Mouse (Mus musculus): ENCODE measurements around the gene B4galt3.
"Not testable (repeated sequence)": the region's sequence is repeated elsewhere in the genome, so short reads cannot be mapped to it uniquely, and the experiment has no call there.

The B4galt3 gene

GRCm38 (mm10) chr1:171240911-171241310 lies 29.2 kb upstream of the B4galt3 start:
- DNase-seq (ENCODE audit: low spot score): no peak

GRCm38 (mm10) chr1:171241952-171242351 lies 28.2 kb upstream of the B4galt3 start:
- DNase-seq (ENCODE audit: low spot score): not testable (repeated sequence)

DNA sequence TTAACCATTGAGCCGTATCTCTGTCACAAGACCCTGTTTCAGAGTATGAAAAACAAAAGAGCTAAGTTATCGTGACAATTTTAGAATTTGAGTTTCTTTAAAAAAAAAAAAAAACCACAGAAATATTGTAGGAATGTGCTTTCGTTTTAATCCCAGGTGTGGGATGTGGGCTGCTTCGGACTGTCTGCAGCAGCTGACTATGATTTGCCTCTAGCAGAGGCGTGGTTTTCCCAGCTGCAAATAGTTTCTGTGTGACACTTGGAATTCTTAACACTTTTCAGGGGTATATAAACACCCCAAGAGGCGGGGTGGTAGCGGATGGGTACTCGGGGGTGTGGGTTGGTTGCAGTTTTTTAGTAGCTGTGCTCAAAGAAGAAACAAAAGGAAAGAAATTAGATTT lies 24.8 kb upstream of the B4galt3 start:
- DNase-seq (ENCODE audit: low spot score): no peak

GRCm38 (mm10) chr1:171246709-171247452 lies 23.2 kb upstream of the B4galt3 start:
- DNase-seq (ENCODE audit: low spot score): peak; percentile 99

DNA sequence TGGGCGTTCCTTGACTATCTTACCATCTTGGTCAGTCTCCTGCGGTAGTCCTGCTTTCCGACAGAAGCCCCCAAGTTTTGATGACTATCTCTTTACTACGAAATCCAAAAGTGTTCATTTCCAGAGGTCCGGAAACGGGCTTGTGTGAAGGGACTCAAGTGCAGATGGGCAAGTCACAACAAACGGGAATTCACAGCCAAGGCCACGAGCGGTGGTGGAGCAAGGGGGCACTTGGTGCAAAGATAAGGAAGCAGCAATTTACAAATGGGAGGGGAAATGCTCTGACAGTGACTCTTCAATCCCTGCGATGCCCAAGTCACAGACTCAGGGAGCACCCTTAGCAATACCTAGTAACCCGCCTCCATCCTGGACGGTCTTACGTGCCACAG lies 22.7 kb upstream of the B4galt3 start:
- peak; percentile 67 for DNase-seq (ENCODE audit: low spot score)

GRCm38 (mm10) chr1:171247916-171248315 lies 22.2 kb upstream of the B4galt3 start:
- DNase-seq (ENCODE audit: low spot score): peak; percentile 18

GRCm38 (mm10) chr1:171248386-171249226 lies 21.5 kb upstream of the B4galt3 start:
- DNase-seq (ENCODE audit: low spot score): peak; percentile 44

DNA sequence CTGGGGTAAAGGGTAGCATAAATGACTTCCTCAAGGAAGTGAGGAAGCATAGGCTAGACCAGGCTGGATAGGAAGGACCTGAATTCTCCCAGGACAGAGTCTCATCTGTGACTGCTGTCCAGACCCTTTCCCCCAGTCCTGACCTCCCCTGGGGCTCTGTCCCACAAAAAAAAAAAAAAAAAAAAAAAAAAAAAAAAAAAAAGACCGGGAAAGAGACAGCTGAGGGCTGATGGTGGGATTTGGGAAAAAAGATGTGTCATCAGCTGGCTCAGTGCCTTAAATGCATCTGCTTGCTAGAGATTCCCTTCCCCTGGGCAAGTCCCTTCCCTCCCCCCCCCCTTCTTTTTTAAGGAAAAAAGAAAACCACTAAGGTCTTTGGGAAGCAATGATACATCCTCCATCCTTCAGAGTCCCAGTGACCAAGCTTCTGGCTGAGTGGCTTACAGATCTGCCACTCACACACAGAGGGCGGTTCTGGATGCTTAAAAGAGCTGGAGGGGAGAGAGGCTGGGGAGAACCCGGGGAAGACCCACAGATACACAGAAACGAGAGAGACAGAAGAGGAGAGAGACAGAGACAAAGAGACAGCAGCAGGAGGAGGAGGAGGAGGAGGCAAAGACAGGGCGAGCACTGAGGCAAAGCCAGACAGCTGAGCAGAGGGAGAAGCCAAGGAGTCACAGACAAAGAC lies 20.1 kb upstream of the B4galt3 start, which contains the start of gene Adamts4:
Adamts4 (plus strand) TSS at position 509 of the 688 bp plus-strand sequence.
- peak; percentile 86 for DNase-seq (ENCODE audit: low spot score)

DNA sequence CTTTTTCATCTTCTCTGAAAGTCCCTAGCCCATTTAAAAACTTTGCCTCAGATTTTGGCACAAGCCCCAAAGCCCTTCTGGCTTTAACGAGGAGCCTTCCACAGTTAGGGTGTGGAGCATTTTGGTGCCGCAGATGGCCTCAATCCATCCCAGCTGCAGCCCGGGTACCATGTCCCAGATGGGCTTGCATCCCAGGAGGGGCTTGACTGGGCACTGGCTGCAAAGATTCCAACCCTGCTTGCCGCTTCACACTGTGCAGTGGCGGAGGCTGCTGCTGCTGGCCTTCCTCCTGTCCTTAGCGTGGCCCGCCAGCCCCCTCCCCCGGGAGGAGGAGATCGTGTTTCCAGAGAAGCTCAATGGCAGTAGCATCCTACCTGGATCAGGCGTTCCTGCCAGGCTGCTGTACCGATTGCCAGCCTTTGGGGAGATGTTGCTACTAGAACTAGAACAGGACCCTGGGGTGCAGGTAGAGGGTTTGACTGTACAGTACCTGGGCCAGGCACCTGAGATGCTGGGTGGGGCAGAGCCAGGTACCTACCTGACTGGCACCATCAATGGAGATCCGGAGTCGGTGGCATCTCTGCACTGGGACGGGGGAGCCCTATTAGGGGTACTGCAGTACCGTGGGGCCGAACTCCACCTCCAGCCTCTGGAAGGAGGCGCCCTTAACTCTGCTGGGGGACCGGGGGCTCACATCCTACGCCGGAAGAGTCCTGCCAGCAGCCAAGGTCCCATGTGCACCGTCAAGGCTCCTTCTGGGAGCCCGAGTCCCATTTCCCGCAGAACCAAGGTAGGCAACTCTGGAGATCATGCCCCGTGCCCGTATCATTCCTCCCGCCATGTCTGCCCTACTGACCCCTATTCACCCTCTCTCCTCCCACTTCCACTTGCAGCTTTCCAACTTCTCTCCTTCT lies 19.2 kb upstream of the B4galt3 start, which contains the start of gene Ndufs2:
Ndufs2 (minus strand) TSS at position 709 of the 914 bp plus-strand sequence.
- peak; percentile 54 for DNase-seq (ENCODE audit: low spot score)

- peak; percentile 49 for DNase-seq (ENCODE audit: low spot score)
Observed at GRCm38 (mm10) chr1:171251594-171252324, 18.4 kb upstream of the B4galt3 start.

DNA sequence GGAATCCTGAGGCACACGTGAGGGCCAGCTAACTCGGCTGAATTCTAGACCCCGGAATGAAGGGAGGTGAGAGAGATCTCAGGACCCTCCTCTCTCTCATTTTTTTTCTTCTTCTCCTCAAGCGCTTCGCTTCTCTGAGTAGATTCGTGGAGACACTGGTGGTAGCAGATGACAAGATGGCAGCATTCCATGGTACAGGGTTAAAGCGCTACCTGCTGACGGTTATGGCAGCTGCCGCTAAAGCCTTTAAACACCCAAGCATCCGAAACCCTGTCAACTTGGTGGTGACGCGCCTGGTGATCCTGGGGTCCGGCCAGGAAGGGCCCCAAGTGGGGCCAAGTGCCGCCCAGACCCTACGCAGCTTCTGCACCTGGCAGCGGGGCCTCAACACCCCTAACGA lies 17.7 kb upstream of the B4galt3 start:
- DNase-seq (ENCODE audit: low spot score): no peak

- DNase-seq (ENCODE audit: low spot score): no peak
Observed at GRCm38 (mm10) chr1:171256095-171256818, 13.9 kb upstream of the B4galt3 start.

- peak; percentile 90 for DNase-seq (ENCODE audit: low spot score)
Observed at GRCm38 (mm10) chr1:171256937-171257548, 13.1 kb upstream of the B4galt3 start.

DNA sequence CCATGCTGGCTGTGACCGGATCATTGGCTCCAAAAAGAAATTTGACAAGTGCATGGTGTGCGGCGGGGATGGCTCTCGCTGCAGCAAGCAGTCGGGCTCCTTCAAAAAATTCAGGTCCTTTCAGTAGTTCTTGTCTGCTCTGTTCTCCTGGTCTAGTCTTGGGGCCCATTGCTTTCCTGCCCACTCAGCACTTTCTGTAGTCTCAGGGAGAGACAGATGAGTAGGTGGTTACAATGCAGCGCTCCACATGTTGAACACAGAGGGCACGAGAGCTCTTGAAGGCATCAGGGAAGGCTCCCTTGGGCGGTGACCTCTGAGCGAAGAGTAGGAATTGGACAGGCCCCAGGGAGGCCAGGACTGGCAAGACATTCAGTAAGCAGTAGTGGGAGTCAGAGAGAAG lies 12.3 kb upstream of the B4galt3 start:
- no peak for DNase-seq (ENCODE audit: low spot score)

GRCm38 (mm10) chr1:171258921-171259320 lies 11.2 kb upstream of the B4galt3 start:
- DNase-seq (ENCODE audit: low spot score): peak; percentile 63

GRCm38 (mm10) chr1:171260316-171260715 lies 9.8 kb upstream of the B4galt3 start:
- no peak for DNase-seq (ENCODE audit: low spot score)

DNA sequence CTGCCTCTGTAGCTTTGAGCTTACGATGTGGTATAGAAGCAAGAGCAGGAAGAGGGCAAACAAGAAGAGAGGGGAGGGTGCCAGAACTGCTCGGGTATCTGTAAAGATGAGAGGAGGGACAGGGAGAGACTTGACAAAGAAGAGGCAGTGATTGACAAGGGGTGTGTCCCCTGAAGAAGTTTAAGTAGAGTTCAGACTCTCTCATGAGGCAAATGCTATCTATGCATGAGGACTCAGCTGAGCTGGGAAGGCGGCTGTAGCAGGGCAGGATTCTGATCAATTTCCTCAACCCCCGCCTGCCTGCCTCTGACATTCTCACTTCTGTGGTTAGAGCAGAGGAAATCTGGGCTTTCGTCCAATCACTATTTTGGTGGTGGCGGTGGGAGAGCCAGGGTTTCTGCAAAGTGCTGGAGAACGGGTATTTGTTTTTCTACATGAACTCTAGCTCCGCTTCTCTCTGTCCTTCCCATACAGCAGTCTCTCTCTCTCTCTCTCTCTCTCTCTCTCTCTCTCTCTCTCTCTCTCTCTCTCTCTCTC lies 7.5 kb upstream of the B4galt3 start:
- DNase-seq (ENCODE audit: low spot score): peak; percentile 83

DNA sequence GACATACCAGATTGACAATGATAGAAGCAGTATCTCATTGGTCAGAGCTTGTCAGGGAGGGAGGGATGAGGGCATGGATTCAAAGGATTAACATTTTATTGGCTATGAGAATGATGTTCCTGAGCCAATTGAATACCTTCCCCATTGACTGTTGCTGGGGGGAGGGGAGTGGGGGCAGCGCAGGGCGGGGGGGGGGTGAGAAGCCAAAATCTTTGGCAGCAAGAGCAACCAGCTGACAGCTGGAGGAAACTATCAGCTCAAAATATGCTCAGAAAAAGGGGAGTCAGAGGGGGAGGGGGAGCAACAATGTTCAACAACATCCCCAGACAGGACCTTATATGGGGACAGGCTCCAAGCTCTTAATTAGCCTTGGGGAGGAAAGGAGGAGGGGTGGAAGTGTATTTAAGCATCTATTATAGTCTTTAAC lies 6.9 kb upstream of the B4galt3 start:
- peak; percentile 90 for DNase-seq (ENCODE audit: low spot score)

Measured in MN1 (cell line).